Mouse (Mus musculus) c-Kit-positive CD71-positive TER-119-negative erythroid progenitor cells, embryonic 14.5 days (primary cell): ENCODE data around the gene Arrb1.

Experiments used
- DNase-seq: peaks from one replicate; pipeline ENCODE4 v3.0.0-alpha.2; 2013; ENCODE audit warnings: low read depth

The Arrb1 gene

DNA sequence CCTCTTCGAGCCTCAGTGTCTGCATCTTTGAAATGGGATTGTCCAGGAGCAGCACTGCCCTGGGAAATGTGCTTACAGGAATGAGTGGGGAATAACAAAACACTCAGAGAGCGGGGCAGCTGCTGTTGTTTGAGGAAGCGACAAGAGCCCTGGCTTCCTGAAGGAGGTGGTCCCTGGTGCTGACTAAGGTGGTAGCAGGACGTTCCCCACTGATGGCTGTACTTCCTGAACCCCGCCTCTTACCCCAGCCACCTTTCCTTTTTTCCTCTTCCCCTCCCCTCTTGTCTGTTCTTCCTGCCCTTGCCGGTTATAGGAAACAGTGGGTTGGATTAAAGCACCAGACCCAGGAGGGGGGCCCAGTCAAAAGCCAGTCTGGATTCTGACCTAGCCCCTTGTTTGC is 45.0 kb downstream of the Arrb1 start:
- DNase-seq = no peak

DNA sequence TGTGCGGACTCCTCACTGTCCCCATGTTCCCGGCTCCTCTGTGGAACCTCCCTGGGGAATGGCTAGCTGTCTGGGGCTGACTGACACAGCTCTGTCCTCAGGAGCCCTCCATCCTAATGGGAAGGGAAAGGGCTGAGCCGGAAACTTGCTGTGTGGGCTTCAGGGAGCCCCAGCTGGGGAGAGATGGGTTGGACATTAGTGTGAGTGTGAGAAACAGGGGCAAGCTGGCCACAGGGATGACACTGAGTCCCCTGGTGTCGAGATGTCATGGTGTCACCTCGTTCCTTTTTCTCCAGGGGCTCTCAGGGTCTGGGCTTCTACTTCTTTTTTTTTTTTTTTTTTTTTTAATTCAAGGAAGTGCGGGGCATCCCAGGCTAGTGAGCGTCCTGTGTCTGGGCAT is 47.0 kb downstream of the Arrb1 start:
- DNase-seq = no peak

DNA sequence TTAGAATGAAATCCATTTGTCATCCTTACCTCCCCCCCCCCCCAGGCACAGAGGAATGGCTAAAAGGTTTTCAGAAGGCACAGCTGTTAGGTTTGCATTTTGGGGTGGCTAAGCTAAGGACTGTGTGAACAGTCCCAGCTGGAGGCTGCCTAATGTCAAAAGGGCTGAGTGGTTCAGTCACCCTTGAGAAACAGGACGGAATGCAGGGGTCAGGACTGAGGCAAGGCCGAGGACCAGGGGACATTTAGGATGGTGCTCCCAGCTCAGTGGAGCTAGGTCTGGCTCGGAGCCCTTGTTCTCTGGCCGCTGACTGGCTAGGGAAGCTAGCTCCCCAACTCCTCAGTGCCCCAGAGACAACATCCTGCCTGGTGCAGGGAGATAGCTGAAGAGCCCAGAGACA is 47.6 kb downstream of the Arrb1 start:
- DNase-seq = no peak

DNA sequence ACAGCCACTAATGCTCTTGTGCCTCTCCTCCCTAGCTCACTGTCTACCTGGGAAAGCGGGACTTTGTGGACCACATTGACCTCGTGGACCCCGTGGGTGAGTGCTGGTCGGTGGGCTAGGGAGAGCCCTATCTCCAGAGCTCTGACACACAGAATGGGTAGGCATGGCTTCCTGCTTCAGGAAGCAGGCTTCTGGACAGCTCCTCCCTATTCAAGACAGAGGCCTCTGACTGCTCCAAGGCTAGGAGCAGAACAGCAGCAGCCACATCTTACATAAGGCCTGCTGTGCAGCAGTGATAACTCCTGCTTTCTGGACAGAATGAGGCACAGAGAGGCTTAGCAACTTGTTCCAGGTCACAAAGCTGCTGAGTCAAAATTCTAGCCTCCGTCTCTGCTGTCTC is 48.4 kb downstream of the Arrb1 start:
- DNase-seq = no peak

DNA sequence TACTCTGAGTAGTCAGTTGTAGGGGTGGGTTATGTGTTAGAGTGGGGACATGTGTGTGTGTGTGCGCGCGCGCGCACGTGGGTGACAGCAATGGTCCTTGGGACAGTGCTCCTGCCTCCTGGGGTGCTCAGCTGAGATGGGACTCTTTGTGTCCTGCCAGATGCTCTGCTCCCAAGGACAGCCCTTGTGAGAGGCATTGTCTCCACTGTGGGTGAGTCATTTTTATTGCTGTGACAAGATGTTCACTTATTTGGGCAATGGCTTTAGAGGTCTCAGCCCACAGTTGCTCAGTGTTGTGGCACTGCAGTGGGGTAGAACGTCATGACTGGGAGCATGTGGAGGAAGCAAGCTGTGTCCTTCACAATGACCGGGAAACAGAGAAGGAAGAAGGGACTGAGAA is 50.7 kb downstream of the Arrb1 start:
- no peak for DNase-seq

DNA sequence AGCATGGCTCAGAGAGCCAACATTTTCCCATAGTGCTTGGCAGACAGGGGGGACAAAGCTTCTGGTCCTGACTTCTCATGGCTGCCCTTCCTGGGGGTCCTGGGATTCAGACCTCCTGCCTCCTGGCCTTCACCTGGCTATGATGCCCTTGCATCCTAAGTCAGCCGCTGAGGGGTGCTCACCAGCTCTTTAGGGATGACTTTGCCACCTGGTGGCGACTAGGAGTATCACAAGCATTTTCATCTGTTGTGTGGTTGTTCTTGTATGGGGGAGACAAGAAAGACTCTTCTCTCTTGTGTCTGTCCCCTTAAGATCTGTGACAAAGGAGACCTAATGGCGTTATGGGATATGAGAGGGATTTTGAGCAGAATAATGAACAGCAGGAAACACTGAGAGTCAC is 54.8 kb downstream of the Arrb1 start:
- peak; percentile 78 for DNase-seq

DNA sequence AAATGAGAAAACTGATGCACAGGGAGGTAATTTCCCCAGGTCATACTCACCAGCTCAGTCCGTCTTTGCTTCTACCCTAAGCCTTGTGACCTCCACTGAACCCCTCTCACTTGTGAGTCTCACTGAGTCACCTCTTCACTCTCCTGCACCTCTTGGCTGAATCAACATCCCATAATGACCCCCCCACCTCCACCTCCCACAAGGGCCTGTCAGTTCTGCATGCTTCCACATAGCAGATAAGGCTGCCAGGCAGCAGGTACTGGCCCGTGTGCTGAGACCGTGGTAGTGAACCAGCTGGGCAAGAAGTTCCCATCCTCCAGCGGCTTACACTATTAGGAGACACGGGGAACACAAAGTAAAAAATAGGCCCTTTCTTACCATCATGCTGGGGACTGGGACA is 55.4 kb downstream of the Arrb1 start:
- DNase-seq = no peak

DNA sequence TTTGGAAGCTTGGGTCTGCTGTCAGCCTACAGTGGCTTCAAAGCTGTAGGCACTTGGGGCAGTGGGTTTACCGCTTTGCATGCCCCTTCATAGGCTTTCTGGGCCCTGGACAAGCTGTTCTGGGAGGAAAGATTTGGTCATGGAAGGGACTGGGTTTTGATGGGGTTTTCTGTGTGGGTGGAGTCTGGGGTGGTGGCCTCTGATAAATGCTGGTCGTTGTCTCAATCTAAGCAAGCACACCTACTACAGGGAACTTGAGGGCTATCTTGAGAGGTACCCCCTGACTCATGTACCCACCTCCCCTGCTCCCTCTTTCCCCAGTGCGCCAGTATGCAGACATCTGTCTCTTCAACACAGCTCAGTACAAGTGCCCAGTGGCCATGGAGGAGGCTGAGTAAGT is 57.4 kb downstream of the Arrb1 start:
- peak; percentile 72 for DNase-seq

DNA sequence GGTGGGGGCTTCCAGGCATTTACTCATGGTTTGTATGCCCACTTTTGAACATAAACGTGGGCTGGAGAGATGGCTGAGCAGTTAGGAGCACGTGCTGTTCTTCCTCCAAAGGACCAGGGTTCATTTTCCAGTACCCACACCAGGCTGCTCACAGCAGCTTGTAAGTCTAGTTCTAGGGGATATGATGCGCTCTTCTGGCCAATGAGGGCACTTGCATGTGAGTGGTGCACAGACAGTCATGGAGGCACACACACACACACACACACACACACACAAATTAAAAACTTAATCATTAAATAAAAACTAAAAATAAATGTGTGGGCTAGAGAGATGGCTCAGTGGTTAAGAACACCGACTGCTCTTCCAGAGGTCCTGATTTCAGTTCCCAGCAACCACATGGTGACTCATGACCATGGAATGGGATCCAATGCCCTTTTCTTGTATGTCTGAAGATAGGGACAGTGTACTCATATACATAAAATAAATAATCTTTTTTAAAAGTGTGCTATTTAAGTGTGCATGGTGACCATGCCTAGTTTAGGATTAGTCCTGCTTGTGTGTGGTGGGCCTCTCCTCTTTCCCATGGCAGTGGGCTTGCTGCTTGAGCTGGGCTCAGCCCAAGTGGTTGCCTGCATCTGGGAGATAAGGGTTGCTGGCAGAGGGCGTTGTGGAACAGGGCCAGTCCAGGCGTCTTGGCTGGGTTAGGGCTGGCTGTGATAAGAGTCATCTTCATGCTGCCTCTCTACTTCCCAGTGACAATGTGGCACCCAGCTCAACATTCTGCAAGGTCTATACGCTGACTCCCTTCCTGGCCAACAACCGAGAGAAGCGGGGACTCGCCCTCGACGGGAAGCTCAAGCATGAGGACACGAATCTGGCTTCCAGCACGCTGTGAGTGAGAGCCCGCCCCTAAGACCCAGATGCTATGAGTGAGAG is 58.9 kb downstream of the Arrb1 start:
- peak; percentile 92 for DNase-seq

DNA sequence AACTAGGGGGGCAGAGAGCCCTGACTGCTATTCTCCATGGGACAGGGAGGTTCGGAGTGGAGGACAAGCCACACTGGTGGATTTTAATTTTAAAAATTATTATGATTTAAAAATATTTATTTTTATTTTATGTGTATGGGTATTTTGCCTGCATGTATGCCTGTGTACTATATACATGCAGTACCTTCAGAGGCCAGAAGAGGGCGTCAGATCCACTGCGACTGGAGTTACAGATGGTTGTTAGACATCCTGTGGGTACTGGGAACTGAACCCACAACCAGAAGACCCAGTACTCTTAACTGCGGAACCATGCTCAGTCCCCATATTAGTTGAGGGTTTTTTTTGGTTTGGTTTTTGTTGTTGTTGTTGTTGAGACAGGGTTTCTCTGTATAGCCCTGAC is 63.5 kb downstream of the Arrb1 start:
- DNase-seq = no peak

DNA sequence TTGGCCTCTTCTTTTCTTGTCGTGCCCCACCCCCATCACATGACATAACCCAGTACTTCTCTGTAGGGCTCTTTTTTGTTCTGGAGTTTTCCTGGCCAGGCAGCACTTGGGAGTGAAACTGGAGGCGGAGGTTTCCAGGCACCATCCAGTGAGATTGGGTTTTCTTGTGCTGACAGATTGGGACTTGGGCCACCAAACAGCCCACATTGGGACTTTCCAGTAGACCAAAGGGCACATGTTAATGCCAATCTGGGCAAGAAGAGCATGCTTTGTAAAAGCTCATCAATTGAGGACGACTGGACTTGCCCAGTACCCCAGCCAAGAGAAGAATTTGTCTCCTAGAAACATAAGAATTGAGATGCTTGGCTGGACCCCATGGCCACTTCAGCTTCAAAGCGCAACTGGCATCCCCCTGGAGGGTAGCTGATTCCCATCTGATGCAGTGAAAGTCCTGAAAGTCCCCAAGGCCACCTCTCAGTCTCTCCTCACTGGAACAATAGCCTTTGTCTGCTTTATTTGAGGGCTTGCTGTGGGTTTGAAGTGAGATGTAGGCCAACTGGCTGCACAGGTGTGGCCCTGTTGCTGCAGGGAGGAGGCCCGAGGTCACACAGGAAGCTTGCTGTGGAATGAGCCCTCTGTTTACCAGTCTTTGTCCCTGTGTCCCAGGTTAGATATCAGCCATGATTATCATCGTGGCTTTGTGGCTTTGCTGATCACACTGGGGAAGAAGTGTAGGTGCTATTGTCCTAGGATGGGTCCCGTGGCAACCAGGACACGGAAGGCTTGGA is 68.8 kb downstream of the Arrb1 start:
- no peak for DNase-seq

DNA sequence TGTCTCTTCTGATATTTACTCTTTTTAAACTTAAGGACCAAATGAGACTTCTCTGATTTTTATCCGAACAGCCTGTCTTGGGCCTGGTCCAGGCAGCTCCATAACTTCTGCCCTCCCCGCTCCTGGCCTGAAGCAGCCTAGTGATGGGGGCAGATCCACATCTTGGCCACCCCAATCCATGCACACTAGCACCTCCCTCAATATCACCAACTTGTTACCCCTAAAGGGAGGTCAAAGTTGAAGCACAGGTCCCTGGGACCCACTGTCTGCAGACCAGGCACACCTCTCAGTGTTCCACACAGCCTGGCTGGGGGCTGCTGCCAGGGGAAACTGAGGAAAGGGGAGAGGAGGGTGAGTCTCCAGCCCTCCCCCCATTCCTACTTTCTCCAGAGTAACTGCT is 69.8 kb downstream of the Arrb1 start:
- no peak for DNase-seq

DNA sequence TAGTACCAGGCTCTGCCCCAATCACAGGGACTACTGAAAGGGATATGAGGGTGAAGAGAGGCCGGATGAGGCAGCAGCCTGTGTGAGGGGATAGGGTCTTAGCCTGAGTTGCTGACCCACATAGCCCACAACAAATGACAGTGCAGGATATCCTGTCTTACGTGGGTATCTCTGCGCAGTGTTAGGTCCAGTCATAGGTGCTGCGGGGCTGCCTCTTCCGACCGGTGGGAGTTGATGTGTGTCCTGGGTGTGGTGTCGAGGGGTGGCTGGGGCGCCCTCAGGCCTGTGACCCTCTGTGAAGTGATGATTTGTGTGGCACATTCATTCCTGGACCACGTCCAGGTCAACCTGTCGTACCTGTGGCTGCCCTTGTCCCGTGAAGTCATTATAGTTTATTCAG is 71.0 kb downstream of the Arrb1 start:
- no peak for DNase-seq

DNA sequence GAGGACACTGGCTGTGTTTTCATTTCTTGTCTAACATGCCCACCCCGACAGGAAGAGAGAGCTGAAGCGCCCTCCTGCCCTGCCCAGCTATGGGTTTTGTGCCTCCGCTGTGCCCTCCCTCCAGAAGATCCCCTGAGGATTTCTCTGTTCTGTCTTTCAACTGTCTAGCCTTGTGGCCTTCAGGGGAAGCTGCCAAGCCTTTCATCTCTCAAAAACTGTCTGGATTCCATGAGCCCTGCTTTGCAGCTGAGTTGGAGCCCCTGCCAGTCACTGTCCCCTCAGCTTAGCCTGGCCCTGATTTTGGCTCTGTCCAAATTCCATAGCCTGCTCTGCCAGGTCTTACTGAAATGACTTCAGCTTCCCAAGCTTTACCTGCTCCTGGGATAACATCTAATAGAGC is 71.5 kb downstream of the Arrb1 start:
- no peak for DNase-seq

DNA sequence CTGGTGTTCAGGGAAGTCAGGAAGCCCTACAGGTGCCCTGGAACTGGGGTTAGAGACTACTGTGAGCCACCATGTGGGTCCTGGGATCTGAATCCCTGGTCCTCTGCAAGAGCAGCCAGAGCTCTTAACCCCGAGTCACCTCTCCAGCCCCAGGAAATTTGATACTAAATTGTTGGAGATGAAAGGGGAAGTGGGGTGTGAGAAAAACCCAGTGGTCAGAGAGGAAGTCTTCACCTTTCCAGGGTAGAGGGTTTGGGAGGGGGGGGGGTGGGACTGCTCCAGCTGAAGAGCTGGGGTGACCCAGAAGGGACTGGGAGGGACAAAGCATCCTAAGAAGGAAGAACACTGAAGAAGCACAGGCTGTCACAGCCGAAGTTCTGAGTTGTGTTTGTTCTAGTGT is 72.4 kb downstream of the Arrb1 start:
- no peak for DNase-seq

DNA sequence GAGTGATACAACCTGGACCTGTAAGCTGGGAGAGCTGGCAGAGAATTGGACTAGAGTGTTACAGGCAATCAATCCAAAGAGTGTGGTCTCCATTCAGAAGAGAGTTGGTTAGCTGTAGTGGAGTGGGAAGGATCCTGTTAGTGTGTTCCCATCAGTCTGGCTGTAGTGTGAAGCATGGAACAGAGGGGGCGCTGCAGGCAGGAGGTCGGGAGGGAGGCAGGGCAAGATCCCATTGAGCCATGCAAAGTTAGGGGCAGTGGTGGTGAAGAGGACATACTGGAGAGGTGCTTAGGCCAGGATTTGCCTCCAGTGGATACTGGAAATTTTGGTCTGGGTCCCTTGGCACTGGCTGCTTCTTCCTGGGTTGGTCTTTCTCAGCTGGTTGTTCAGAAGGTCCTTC is 83.0 kb downstream of the Arrb1 start:
- no peak for DNase-seq

DNA sequence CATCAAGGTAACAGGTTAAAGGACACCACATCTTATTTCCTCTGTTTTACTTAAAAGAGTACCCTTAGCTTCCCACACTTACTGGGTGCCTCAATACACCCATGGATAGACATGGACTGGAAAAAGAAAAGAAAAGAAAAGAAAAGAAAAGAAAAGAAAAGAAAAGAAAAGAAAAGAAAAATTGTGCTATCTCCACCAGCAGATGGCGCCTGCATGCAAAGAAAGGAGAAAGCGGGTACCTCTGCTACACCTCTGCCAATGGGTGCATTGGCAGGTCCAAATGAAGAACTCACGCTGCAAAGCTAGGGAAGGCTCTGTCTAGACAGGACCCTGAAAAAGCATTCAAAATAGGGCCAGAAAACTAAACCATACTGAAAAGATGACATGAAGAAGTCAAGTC is 83.6 kb downstream of the Arrb1 start:
- DNase-seq = no peak

DNA sequence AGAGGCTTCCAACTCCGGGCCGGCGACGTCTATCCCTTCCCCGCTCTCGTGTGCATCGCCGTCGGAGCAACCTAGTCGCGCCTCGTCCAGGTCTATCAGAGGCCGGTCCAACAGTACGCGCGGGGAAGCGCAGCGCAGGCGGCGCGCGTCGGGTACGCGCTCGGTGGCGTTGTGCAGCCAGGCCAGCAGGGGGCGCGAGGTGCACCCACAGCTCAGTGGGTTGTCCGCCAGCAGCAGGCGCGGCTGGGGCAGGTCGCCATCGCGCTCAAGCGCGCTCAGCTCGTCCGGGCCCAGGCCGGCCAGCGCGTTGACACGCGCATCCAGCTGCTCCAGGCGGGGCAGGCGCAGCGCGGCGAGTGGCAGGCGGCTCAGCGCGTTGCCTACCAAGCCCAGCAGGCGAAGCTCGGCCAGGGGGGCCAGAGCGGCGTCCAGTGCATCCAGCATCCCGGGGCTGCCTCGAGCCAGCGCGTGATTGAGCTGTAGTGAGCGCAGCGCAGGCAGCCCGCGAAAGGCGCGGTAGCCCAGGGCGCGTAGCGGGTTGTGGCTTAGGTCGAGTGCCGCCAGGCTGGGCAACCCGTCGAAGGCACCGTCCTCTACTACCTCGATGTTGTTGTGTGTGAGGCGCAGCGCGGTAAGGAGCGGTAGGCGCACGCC is 90.6 kb downstream of the Arrb1 start:
- no peak for DNase-seq

DNA sequence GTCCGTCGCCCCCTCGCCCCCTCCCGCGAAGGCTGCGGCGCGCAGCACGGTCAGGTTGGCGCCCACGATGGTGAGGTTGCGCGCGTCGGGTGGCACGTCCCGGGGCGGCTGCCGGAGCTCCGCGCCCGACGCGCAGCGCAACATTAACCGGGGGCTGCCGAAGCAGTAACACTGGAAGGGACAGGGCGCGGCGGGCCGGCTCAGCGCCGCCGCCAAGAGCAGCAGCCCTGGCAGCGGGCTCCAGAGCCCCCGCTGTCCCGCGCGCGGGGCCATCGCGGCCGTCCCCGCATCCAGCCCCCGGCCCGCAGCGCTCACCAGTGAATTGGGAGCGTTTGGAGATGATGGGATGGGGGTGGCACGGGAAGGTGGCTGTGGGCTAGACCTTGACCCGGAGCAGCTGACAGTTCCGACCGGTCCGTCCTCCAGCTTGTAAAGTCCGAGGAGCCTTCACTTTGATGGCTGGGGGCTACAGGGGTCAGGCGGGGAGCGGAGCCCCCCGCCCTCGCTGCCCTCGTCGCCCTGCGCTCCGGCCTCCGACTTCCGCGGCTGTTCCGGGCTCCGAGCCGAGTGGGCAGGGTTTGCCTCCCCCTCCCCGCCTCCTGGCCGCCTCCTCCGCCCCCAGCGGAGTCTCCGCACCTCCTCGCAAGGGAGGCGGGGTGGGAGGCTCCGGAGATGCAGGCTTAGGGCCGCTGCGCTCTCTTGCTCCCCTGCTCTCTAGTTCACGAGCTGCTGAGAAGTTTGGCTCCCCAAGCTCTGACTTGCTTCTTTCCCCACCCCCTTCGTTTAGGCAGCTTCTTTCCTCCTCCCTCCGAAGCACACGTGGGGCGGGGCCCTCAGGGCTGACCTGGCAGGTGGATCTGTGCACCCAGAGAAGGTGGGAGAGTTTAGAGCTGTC is 91.4 kb downstream of the Arrb1 start, which contains the start of gene Tpbgl:
Gene Tpbgl (minus strand): TSS at position 728 of the 895 bp plus-strand sequence.
- no peak for DNase-seq

DNA sequence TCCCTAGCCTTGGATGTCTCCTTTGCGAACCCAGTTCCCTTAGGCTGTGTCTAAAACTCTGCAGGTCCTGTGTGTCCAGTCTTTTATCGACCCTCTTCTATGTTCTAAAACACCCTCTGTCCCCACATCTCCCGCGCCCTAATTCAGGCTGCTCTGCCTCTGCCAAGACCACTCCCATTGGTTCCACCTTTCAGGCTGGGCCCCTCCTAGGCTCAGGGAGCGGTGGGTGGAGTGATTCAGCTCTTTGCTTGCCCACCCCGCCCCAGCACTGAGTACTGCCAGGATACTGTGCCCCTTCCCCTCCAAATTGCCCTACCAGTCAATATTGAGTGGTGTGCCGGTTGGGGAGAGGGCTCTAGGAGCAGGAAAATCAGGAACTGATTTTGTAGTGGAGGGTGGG is 92.1 kb downstream of the Arrb1 start:
- no peak for DNase-seq

DNA sequence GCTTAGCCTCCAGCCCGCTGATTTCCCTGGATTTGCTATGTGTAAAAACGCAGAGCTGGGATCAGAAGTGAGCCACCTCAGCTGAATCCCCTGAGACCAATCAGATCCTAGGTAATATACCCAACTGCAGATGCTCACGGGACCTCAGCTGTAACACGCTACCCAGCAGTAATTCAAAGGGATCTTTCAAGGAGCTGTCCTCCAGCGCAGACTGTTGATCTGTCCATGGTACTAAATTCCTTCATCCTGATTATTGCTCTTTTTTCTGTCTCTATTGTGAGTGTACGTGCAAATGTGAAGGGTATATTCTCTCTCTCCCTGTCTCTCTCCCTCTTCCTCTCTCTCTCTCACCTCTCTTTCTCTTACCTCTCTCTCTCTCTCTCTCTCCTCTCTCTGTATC is 97.0 kb downstream of the Arrb1 start:
- no peak for DNase-seq
